Mouse (Mus musculus): ENCODE data around the gene Cyp39a1. TPM values are rescaled to one million over a fixed set of nuclear protein-coding genes. Genes with fewer than 3 reads are reported as not detected.
A peak's percentile ranks its signal among the peaks of the same experiment; 100 is the strongest.

Cyp39a1 gene
- polyA plus RNA-seq, 1 experiment from 2014 or later: 26.1 TPM

DNA sequence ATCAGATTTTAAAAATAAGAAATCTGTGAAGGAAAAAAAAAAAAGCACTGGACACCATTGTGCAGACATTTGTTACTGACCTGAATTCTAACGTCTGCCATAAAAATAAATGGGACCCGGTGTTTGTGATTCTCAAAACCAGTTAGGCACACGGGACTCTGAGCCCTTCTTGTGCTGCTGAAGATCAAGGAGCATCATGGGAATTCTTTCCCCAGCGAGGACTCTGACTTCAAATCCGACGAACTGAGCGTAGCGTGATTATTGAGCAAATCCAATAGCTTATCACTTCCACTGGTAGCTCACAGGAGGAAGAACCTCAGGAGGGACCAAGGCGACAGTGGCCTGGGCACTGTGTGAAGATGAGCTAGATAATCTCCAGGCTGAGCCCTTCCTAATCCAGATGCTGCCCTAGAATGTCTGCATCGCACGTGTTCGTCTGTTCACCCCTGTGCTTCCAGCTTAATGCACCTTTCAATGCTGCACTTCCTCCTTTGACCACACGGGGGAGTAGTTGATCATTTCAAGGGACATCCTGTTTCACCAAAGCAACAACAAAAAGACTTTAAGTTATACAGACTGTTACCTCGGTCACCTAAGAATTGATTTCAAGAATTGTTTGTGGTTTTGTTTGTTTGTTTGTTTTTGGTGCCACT lies 31.9 kb downstream of the Cyp39a1 start:
- ATAC-seq (no peak), DNase-seq (ENCODE audit: low spot score) (peak; percentile 68)
- Histone ChIP-seq H3K27ac (ENCODE audit: low read length) (no peak overlapping the region), H3K4me1 (ENCODE audit: insufficient read depth, low read depth, low read length) (no peaks in the 10 kb centered on the region), H3K27me3 (replicated peaks; ENCODE audit: insufficient read depth, low read length) (no peaks in the 10 kb centered on the region), H3K9me3 (ENCODE audit: low read length) (no peaks in the 10 kb centered on the region), H3K36me3 (ENCODE audit: insufficient read depth, low read length) (peaks cover 6% of the 10 kb centered on the region), H3K4me2 (replicated peaks; ENCODE audit: low read depth, low read length) (no peak overlapping the region), H3K4me3 (ENCODE audit: low read depth, low read length) (no peak overlapping the region), H3K9ac (replicated peaks; ENCODE audit: low read depth) (no peak overlapping the region)
- TF ChIP-seq EP300 (IDR thresholded peaks at IDR 0.05): no peak
- TF ChIP-seq CTCF (IDR thresholded peaks at IDR 0.05): peak; percentile 95
- WGBS: 39% methylated on average over 14 of the region's 14 CpGs

DNA sequence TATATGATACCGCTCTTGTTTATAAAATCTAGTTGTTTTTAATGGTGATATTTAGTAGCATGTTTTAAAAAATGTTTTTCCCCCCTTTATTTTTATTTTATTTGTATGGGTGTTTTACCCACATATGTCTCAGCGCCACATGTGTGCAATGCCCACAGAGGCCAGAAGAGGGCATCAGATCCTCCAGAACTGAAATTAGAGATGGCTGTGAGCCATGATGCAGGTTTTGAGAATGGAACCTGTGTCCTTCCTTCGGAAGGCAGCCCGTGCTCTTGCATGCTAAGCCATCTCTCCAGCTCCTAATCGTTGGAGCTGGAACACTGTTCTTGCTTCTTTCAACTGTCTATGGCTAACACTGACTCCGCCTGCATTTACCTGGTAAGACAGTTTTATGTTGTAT lies 33.8 kb downstream of the Cyp39a1 start:
- Histone ChIP-seq H3K4me3 (ENCODE audit: low read depth, low read length) (no peak overlapping the region), H3K27ac (ENCODE audit: low read length) (no peak overlapping the region), H3K9me3 (ENCODE audit: low read length) (no peaks in the 10 kb centered on the region), H3K36me3 (ENCODE audit: insufficient read depth, low read length) (no peaks in the 10 kb centered on the region; the same call in 1 of the 2 replicates), H3K9ac (replicated peaks; ENCODE audit: low read depth) (no peak overlapping the region), H3K4me2 (replicated peaks; ENCODE audit: low read depth, low read length) (no peak overlapping the region), H3K27me3 (replicated peaks; ENCODE audit: insufficient read depth, low read length) (no peaks in the 10 kb centered on the region), H3K4me1 (ENCODE audit: insufficient read depth, low read depth, low read length) (no peaks in the 10 kb centered on the region)
- no peak for ATAC-seq
- 68% methylated on average over 6 of the region's 6 CpGs for WGBS
- TF ChIP-seq CTCF (IDR thresholded peaks at IDR 0.05) (peak; percentile 84), EP300 (IDR thresholded peaks at IDR 0.05) (no peak)
- peak; percentile 39 for DNase-seq (ENCODE audit: low spot score)

DNA sequence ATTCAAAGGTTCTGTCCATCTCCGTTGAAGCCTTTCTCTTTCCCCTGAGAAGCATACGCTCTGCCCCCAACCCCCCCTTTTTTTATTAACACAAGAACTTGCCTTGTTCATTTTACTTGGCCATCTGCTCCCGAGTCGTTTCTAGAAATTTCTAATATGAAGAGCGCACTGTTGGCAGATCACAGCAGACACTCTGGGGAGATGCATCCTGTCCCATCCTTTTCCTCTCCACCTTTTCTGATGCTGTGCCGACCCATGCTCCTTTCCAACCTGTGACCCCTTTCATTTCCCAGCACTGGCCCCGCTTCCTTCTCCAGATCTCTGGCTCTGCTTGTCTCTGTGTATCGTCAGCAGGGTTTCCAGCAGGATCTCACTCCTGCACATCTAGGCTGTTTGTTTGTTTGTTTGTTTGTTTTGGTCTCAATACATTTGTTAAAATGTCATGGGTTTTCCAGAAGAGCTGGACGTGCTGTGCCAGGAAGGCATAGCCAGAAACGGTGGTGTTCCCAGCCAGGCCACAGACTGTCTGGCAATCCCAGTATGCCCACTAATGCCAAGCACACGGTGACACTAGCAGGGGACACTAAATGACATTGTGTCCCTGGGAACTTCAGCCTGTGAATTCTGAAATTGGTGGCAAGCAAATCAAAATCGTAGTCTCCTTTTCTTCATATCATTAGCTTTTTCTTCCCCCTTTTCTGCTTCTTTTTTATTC lies 37.1 kb downstream of the Cyp39a1 start:
- Histone ChIP-seq H3K4me2 (replicated peaks; ENCODE audit: low read depth, low read length) (no peak overlapping the region), H3K4me3 (ENCODE audit: low read depth, low read length) (no peak overlapping the region), H3K36me3 (ENCODE audit: insufficient read depth, low read length) (no peaks in the 10 kb centered on the region; the same call in 1 of the 2 replicates), H3K4me1 (ENCODE audit: insufficient read depth, low read depth, low read length) (no peaks in the 10 kb centered on the region), H3K27ac (ENCODE audit: low read length) (no peak overlapping the region), H3K9ac (replicated peaks; ENCODE audit: low read depth) (no peak overlapping the region), H3K27me3 (replicated peaks; ENCODE audit: insufficient read depth, low read length) (no peaks in the 10 kb centered on the region), H3K9me3 (ENCODE audit: low read length) (no peaks in the 10 kb centered on the region)
- no peak for TF ChIP-seq CTCF (IDR thresholded peaks at IDR 0.05)
- no peak for TF ChIP-seq EP300 (IDR thresholded peaks at IDR 0.05)
- ATAC-seq (no peak), DNase-seq (ENCODE audit: low spot score) (no peak)
- 83% methylated on average over 12 of the region's 12 CpGs for WGBS

DNA sequence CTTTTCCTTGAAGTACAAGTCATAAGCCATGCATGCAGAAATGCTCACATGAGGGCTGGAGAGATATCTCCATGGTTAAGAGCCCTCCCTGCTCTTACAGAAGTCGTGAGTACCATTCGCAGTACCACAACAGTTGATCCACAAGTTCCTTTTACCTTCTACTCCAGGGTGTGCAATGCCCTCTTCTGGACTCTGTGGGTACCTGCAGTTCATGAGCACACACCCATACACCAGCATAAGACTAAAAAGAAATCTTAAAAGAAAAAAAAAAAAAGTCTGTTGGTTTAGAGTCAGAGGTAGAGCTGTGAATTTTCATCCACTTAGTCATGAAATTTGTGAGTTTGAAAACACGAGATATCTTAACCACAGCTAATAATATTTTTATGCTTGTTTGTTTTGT lies 39.5 kb downstream of the Cyp39a1 start:
- Histone ChIP-seq H3K27me3 (replicated peaks; ENCODE audit: insufficient read depth, low read length) (no peaks in the 10 kb centered on the region), H3K36me3 (ENCODE audit: insufficient read depth, low read length) (no peaks in the 10 kb centered on the region; the same call in 1 of the 2 replicates), H3K9me3 (ENCODE audit: low read length) (no peaks in the 10 kb centered on the region), H3K9ac (replicated peaks; ENCODE audit: low read depth) (no peak overlapping the region), H3K4me3 (ENCODE audit: low read depth, low read length) (no peak overlapping the region), H3K4me2 (replicated peaks; ENCODE audit: low read depth, low read length) (no peak overlapping the region), H3K4me1 (ENCODE audit: insufficient read depth, low read depth, low read length) (no peaks in the 10 kb centered on the region), H3K27ac (ENCODE audit: low read length) (no peak overlapping the region)
- no peak for ATAC-seq
- TF ChIP-seq EP300 (IDR thresholded peaks at IDR 0.05) (no peak), CTCF (IDR thresholded peaks at IDR 0.05) (peak; percentile 7; the same call in 1 of the 2 replicates)
- WGBS: 88% methylated on average over 3 of the region's 3 CpGs
- no peak for DNase-seq (ENCODE audit: low spot score)

DNA sequence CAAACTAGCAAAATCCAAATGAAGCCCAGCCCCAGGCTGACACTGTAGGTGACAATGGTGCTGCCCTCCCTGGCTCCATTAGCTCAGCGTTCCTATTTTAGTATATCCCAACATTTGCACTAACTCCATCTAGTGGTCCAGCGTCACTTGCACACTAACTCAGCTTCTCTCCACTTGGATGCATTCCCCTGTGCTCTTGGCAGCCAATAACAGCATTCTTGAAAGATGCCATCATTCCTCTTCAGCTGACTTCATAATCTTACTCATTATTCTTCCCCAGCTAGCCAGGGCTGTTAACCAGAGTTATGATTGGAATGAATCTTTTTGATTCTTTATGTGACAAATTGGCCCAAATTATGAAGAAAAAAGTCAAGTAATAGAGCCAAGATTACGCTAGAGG lies 40.0 kb downstream of the Cyp39a1 start:
- no peak overlapping the region for H3K4me3 ChIP-seq (ENCODE audit: low read depth, low read length)
- DNase-seq (ENCODE audit: low spot score): peak; percentile 39
- no peak overlapping the region for H3K9ac ChIP-seq (replicated peaks; ENCODE audit: low read depth)
- ATAC-seq: no peak
- TF ChIP-seq EP300 (IDR thresholded peaks at IDR 0.05) (no peak), CTCF (IDR thresholded peaks at IDR 0.05) (peak; percentile 30; the same call in 1 of the 2 replicates)
- no peaks in the 10 kb centered on the region for H3K4me1 ChIP-seq (ENCODE audit: insufficient read depth, low read depth, low read length)
- H3K36me3 ChIP-seq (ENCODE audit: insufficient read depth, low read length): no peaks in the 10 kb centered on the region; the same call in 1 of the 2 replicates
- H3K27me3 ChIP-seq (replicated peaks; ENCODE audit: insufficient read depth, low read length): no peaks in the 10 kb centered on the region
- H3K27ac ChIP-seq (ENCODE audit: low read length): no peak overlapping the region
- H3K9me3 ChIP-seq (ENCODE audit: low read length): no peaks in the 10 kb centered on the region
- no peak overlapping the region for H3K4me2 ChIP-seq (replicated peaks; ENCODE audit: low read depth, low read length)
- 79% methylated on average over 3 of the region's 3 CpGs for WGBS

DNA sequence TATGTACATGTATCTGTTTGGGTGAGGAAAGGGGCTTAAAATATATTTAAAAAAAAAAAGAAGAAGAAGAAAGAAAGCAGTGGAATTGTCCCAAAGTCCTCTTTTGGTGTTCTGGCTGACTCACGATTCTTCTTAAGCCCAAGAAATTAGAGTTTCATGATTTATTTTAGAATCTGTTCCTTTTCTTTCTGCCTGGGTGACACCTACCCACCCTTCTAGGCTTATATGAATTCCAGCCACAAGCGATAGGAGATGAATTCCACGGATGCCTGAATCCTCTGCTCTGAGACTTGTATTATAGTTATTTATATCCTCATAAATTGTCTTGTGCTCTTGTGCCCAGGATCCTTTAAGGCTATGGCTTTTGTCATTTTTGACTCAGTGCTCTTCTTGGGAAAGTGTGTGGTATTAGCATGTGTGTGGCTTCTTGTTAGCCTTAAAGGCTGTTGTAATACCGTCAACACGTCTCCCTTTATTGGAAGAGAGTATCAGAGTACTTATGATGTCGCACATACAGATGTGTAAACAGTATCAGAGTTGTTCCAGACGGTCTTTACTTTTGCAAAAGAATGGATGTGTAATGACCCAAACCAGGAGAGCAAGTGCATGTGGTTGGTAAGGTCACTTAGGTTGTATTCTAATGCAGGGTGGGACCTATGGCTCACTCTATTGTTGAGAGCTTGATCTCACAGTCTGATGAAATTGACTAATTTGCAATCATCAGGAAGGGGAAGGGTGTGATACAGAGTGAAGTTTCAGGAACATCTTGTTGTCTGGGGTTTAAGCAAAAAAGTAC lies 44.5 kb downstream of the Cyp39a1 start:
- Histone ChIP-seq H3K9ac (replicated peaks; ENCODE audit: low read depth) (no peak overlapping the region), H3K27me3 (replicated peaks; ENCODE audit: insufficient read depth, low read length) (no peaks in the 10 kb centered on the region), H3K4me1 (ENCODE audit: insufficient read depth, low read depth, low read length) (no peaks in the 10 kb centered on the region), H3K9me3 (ENCODE audit: low read length) (no peaks in the 10 kb centered on the region), H3K27ac (ENCODE audit: low read length) (no peak overlapping the region), H3K4me3 (ENCODE audit: low read depth, low read length) (no peak overlapping the region), H3K4me2 (replicated peaks; ENCODE audit: low read depth, low read length) (no peak overlapping the region), H3K36me3 (ENCODE audit: insufficient read depth, low read length) (no peaks in the 10 kb centered on the region; the same call in 1 of the 2 replicates)
- TF ChIP-seq CTCF (IDR thresholded peaks at IDR 0.05) (no peak), EP300 (IDR thresholded peaks at IDR 0.05) (no peak)
- DNase-seq (ENCODE audit: low spot score) (no peak), ATAC-seq (no peak)
- WGBS: 79% methylated on average over 7 of the region's 7 CpGs
